Mouse (Mus musculus): ENCODE results near the gene Lat. TPM values are rescaled to one million over a fixed set of nuclear protein-coding genes. Genes with fewer than 3 reads are reported as not detected.

Lat gene
- polyA plus RNA-seq, 1 experiment from 2014 or later, result 2.9 TPM

- Histone ChIP-seq H3K4me2 (no peak overlapping the region), H3K9me3 (no peaks in the 10 kb centered on the region), H3K27ac (no peak overlapping the region), H3K27me3 (no peaks in the 10 kb centered on the region), H3K4me3 (replicated peaks) (no peak overlapping the region), H3K4me1 (replicated peaks) (no peaks in the 10 kb centered on the region), H3K36me3 (peaks cover 60% of the 10 kb centered on the region), H3K9ac (replicated peaks) (no peak overlapping the region)
- 84% methylated on average over 10 of the region's 10 CpGs for whole genome bisulfite sequencing
- no peak for ATAC-seq (ENCODE audit: insufficient number of reproducible peaks, insufficient read depth, low FRiP score, low TSS enrichment, low read depth)
Measured at GRCm38 (mm10) chr7:126367636-126368035, 1.7 kb downstream of the Lat start.

GRCm38 (mm10) chr7:126363038-126363437 lies 6.3 kb downstream of the Lat start:
- WGBS, result 80% methylated on average over 6 of the region's 6 CpGs
- H3K9me3 ChIP-seq, result no peaks in the 10 kb centered on the region
- H3K36me3 ChIP-seq, result peaks cover 19% of the 10 kb centered on the region; the same call in 1 of the 2 replicates
- H3K27me3 ChIP-seq, result no peaks in the 10 kb centered on the region
- H3K4me2 ChIP-seq, result no peak overlapping the region
- no peak overlapping the region for H3K4me3 ChIP-seq (replicated peaks)
- H3K9ac ChIP-seq (replicated peaks), result no peak overlapping the region
- no peak overlapping the region for H3K27ac ChIP-seq
- ATAC-seq (ENCODE audit: insufficient number of reproducible peaks, insufficient read depth, low FRiP score, low TSS enrichment, low read depth), result no peak
- H3K4me1 ChIP-seq (replicated peaks), result no peaks in the 10 kb centered on the region

DNA sequence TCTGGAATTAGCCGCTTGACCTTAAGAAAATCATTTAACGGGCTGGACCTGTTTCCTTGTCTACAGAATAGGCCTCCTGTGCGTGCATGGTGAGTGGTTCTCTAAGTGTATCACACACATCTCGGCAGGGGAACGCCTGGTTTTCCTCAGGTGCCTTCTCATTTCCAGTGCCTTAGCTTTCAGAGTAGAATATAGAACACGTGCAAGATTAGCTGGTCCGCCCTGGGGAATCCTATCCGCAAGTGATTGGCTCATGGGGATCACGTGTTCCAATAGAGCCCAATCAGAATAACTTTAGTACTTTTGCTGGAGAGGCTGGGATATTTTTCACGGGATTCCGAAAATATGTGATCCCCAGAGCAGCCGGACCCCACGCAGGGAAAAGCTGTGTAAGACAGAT lies 10.3 kb downstream of the Lat start:
- Histone ChIP-seq H3K9ac (replicated peaks) (no peak overlapping the region), H3K4me3 (replicated peaks) (no peak overlapping the region), H3K27ac (no peak overlapping the region), H3K9me3 (no peaks in the 10 kb centered on the region), H3K4me2 (no peak overlapping the region), H3K27me3 (no peaks in the 10 kb centered on the region), H3K36me3 (peaks cover 6% of the 10 kb centered on the region; the same call in 1 of the 2 replicates), H3K4me1 (replicated peaks) (no peaks in the 10 kb centered on the region; the same call in 1 of the 2 replicates)
- no peak for ATAC-seq (ENCODE audit: insufficient number of reproducible peaks, insufficient read depth, low FRiP score, low TSS enrichment, low read depth)
- WGBS, result 73% methylated on average over 13 of the region's 13 CpGs

DNA sequence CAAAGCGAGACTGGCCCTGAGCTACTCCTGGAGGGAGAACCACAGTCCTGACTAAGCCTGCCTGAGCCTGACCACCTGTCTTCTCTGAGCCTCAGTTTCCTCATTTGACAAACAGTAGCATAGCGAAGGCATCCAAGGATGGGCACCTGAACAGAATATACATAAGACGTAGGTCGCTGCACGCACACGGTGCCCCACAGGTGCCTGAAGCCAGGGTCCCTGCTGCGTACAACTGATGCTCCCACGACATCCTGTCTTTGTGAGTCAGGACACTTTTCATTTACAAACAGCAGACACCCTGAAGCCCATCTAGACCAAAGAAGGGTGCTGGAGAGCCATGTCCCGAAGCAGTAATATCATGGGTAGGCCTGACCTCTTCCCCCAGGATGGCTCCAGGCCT lies 11.0 kb downstream of the Lat start:
- whole genome bisulfite sequencing, result 92% methylated on average over 9 of the region's 9 CpGs
- H3K9me3 ChIP-seq, result no peaks in the 10 kb centered on the region
- no peak overlapping the region for H3K9ac ChIP-seq (replicated peaks)
- H3K27ac ChIP-seq, result no peak overlapping the region
- H3K27me3 ChIP-seq, result no peaks in the 10 kb centered on the region
- no peak overlapping the region for H3K4me2 ChIP-seq
- H3K4me3 ChIP-seq (replicated peaks), result no peak overlapping the region
- ATAC-seq (ENCODE audit: insufficient number of reproducible peaks, insufficient read depth, low FRiP score, low TSS enrichment, low read depth), result no peak
- no peaks in the 10 kb centered on the region for H3K36me3 ChIP-seq
- H3K4me1 ChIP-seq (replicated peaks), result no peaks in the 10 kb centered on the region; the same call in 1 of the 2 replicates

DNA sequence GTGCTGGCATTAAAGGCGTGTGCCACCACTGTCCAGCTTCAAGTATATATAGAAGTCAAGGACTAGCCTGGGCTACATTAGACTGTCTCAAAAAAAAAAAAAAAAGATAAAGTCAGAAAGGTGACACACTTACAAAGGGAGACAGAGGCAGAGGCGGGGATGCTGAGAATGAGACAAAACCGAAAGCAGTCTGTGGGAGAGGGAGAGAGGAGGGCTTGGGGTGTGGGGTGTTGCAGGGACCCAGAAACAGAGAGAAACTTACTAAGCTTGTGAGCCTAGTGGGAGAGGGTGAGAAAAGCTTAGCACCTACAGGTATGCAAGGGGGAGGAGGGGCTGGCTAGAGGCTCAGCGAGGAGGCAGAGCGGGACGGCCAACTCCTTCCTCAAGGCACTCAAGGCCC lies 11.5 kb downstream of the Lat start:
- H3K9ac ChIP-seq (replicated peaks), result no peak overlapping the region
- H3K4me3 ChIP-seq (replicated peaks), result no peak overlapping the region
- no peaks in the 10 kb centered on the region for H3K27me3 ChIP-seq
- WGBS, result 83% methylated on average over 6 of the region's 6 CpGs
- ATAC-seq (ENCODE audit: insufficient number of reproducible peaks, insufficient read depth, low FRiP score, low TSS enrichment, low read depth), result no peak
- H3K4me1 ChIP-seq (replicated peaks), result no peaks in the 10 kb centered on the region; the same call in 1 of the 2 replicates
- no peak overlapping the region for H3K27ac ChIP-seq
- no peak overlapping the region for H3K4me2 ChIP-seq
- no peaks in the 10 kb centered on the region for H3K36me3 ChIP-seq
- no peaks in the 10 kb centered on the region for H3K9me3 ChIP-seq

DNA sequence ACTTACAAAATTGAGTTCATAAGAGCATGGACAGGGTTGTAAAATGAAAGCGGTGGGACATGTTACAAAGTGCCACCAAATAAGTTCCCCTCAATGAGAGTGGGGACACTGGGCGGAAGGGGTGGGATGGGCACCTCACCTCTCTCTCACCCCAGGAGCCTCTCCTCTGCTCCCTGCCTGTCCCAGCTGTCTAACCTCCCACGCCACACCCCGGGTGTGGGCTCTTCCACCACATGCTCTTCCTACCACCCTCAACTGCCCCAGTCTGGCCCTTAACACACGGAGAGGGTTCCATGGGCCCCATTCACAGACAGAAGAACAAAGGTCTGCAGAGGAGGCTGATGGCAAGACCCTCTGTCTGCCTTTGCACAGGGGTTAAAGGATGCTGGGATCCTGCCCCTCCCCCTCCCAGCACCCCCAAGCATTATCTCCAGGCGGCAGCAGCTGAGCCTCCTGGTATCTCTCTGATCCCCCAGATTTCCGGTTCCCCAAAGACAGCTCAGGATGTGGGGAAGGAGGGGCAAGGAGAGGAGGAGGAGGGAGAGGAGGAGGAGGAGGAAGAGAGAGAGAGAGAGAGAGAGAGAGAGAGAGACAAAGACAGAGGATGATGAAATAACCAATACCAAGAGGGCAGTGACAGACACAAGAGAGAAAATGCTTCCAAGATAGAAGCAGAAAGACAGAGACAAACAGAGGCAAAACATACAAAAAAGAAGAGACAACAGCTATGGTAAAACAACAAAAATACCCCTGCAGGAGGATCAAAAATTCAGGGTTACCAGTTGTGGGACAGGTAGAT lies 12.4 kb downstream of the Lat start:
- no peaks in the 10 kb centered on the region for H3K9me3 ChIP-seq
- no peak overlapping the region for H3K27ac ChIP-seq
- no peak for ATAC-seq (ENCODE audit: insufficient number of reproducible peaks, insufficient read depth, low FRiP score, low TSS enrichment, low read depth)
- no peak overlapping the region for H3K4me3 ChIP-seq (replicated peaks)
- H3K4me1 ChIP-seq (replicated peaks), result no peaks in the 10 kb centered on the region; the same call in 1 of the 2 replicates
- H3K27me3 ChIP-seq, result no peaks in the 10 kb centered on the region
- no peak overlapping the region for H3K4me2 ChIP-seq
- no peaks in the 10 kb centered on the region for H3K36me3 ChIP-seq
- no peak overlapping the region for H3K9ac ChIP-seq (replicated peaks)
- 53% methylated on average over 7 of the region's 7 CpGs for WGBS

GRCm38 (mm10) chr7:126355847-126356597 lies 13.3 kb downstream of the Lat start:
- H3K27me3 ChIP-seq, result no peaks in the 10 kb centered on the region
- WGBS, result 57% methylated on average over 5 of the region's 5 CpGs
- H3K9me3 ChIP-seq, result no peaks in the 10 kb centered on the region
- no peak overlapping the region for H3K4me2 ChIP-seq
- no peaks in the 10 kb centered on the region for H3K36me3 ChIP-seq
- no peak overlapping the region for H3K27ac ChIP-seq
- H3K9ac ChIP-seq (replicated peaks), result no peak overlapping the region
- no peaks in the 10 kb centered on the region; the same call in 1 of the 2 replicates for H3K4me1 ChIP-seq (replicated peaks)
- no peak overlapping the region for H3K4me3 ChIP-seq (replicated peaks)
- no peak for ATAC-seq (ENCODE audit: insufficient number of reproducible peaks, insufficient read depth, low FRiP score, low TSS enrichment, low read depth)

DNA sequence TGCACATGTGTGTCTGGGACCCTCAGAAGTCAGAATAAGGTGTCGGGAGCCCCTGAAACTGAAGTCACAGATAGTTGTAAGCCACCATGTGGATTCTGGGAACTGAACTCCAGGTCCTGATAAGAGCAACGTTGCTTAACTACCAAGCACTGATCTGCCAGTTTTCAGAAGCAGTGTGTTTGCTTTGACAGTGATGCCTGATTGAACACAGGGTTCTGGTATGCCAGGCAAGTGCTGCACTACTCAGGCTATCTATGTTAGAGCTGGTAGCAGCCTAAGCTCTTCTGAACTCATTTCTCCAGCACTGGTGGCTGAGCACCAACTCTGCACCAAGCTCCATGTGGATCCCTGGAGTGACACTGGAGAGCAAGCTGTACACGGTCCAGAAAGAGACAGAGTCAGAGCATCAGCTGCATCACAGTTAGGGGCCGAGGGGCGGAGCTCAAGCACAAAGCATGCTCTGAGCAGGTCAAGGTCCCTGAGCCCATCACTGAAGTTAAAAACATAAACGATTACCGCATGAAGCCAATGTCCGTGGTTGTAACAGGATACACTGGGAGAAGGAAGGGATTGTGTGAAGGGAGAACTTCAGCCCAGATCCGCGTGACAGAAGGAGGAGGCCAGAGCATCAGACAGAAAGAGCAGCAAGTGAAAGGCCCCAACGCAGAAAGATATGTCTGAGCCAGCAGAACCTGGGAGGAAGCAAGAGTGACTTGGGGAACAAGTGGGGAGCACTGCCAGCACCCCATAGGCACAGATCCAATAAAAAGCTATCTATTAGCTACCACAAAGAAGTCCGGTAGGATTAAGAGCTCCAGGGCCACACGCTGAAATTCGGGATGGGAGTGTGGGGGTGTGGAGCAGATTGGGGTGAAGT lies 14.4 kb downstream of the Lat start:
- ATAC-seq (ENCODE audit: insufficient number of reproducible peaks, insufficient read depth, low FRiP score, low TSS enrichment, low read depth), result no peak
- 64% methylated on average over 14 of the region's 14 CpGs for WGBS
- no peaks in the 10 kb centered on the region for H3K36me3 ChIP-seq
- H3K27me3 ChIP-seq, result no peaks in the 10 kb centered on the region; the same call in 1 of the 2 replicates
- no peaks in the 10 kb centered on the region for H3K9me3 ChIP-seq
- no peak overlapping the region for H3K9ac ChIP-seq (replicated peaks)
- no peak overlapping the region for H3K27ac ChIP-seq
- H3K4me2 ChIP-seq, result no peak overlapping the region
- no peaks in the 10 kb centered on the region; the same call in 1 of the 2 replicates for H3K4me1 ChIP-seq (replicated peaks)
- no peak overlapping the region for H3K4me3 ChIP-seq (replicated peaks)

DNA sequence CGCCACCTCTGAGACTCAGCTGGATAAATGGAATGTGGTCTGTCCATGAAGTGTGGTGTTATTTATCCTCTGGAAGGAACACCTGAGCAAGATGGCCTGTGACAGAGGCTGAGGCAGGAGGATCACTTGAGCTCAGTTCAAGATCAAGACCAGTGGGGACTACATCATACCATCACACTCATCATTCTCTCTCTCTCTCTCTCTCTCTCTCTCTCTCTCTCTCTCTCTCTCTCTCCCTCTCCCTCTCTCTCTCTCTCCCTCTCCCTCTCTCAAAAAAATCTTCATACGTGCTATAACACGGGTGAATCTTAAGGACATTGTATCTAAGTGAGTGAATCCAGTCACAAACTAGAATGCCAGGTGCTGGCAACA lies 15.4 kb downstream of the Lat start:
- H3K27ac ChIP-seq, result no peak overlapping the region
- ATAC-seq (ENCODE audit: insufficient number of reproducible peaks, insufficient read depth, low FRiP score, low TSS enrichment, low read depth), result no peak
- H3K9me3 ChIP-seq, result no peaks in the 10 kb centered on the region
- H3K27me3 ChIP-seq, result no peaks in the 10 kb centered on the region; the same call in 1 of the 2 replicates
- 83% methylated on average over 3 of the region's 3 CpGs for WGBS
- no peak overlapping the region for H3K4me2 ChIP-seq
- H3K9ac ChIP-seq (replicated peaks), result no peak overlapping the region
- no peak overlapping the region for H3K4me3 ChIP-seq (replicated peaks)
- no peaks in the 10 kb centered on the region for H3K36me3 ChIP-seq
- no peaks in the 10 kb centered on the region; the same call in 1 of the 2 replicates for H3K4me1 ChIP-seq (replicated peaks)

DNA sequence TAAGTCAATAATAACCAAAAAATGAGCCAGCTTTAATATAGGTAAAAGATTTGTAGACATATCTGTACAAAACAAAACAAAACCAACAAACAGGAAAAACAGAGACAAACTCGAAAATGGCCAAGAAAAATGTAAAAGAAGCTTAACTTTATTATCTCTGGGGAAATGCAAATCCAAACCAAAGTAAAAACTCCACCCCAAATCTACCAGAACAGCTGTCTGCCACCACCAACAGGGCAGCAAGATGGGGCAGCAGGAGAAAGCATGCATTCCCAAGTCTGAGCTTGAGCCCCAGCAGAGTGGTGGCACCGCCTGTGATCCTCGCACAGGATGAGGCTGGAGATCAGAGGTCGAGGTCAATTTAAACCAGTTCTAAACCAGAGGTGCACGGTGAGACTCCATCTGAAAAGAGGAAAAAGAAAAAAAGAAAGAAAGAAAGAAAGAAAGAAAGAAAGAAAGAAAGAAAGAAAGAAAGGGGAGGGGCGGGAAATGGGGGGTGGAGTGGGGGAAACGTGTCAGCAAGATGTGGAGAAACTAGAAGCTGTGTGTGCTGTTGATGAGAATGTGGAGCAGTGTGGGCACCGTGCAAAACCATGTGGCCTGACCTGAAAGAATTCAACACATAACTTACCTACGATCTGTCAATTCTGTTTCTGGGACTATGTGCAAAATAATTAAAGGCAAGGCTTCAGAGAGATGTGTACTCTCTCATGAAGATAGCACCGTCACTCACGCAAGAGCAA lies 15.9 kb downstream of the Lat start:
- Histone ChIP-seq H3K36me3 (no peaks in the 10 kb centered on the region), H3K9ac (replicated peaks) (no peak overlapping the region), H3K4me3 (replicated peaks) (no peak overlapping the region), H3K27me3 (no peaks in the 10 kb centered on the region; the same call in 1 of the 2 replicates), H3K4me2 (no peak overlapping the region), H3K9me3 (no peaks in the 10 kb centered on the region), H3K27ac (no peak overlapping the region), H3K4me1 (replicated peaks) (no peaks in the 10 kb centered on the region; the same call in 1 of the 2 replicates)
- WGBS, result 64% methylated on average over 11 of the region's 11 CpGs
- ATAC-seq (ENCODE audit: insufficient number of reproducible peaks, insufficient read depth, low FRiP score, low TSS enrichment, low read depth), result no peak

Data from limb, embryonic 12.5 days (tissue).